Mouse (Mus musculus) lung, postnatal 0 days (tissue): ENCODE measurements at regions not wholly inside any gene's neighbourhood (a gene's known extent, or its start where the extent isn't known, plus 50 kb on each side); places are given as distances from the start of the nearest gene placed in this dataset.

Experiments
- CTCF ChIP-seq: IDR thresholded peaks from 2 replicates; pipeline ENCODE4 v1.5.1; 2016; ENCODE audit warnings: antibody characterized with exemption, mild to moderate bottlenecking
- EP300 ChIP-seq: IDR thresholded peaks from 2 replicates; pipeline ENCODE4 v1.6.1; 2016; ENCODE audit warnings: antibody characterized with exemption, mild to moderate bottlenecking, control low read depth

DNA sequence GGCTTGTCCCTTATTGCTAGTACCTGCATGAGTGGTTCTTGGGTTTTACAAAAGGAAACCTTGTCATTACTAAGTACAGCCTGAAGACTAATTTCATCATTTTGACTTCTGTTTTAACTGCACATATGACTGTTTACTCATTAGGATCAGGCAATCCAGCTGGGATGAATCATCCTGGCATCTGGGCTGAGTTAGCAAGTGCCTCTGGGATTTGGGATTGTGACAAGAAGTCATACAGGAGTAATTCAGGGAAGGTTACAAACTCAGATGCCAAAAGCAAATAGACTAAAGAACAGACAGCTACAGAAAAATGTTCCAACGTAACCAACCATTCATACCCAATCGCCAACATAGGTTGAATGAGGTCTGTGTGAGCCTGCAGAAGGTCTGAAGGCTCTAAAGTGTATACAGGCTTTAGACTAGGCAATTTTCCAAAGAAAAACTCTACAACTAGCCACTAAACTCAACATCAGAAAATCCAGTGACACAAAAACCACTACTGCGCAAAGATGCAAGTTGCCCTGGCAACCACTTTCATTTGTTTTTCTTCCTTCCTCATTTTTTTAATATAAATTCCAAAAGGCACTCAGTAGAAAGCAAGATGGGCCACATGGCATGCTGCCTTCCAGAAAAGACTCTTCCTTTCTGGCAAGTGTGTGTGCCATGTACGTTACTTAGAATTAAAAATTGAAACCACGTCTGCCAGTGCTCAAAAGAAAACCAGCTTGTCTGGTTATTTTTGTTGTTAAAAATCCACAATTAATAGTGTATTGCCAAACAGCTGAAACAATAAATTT, 433.4 kb downstream of the 9430069I07Rik start:
- no peak for TF ChIP-seq CTCF
- no peak for TF ChIP-seq EP300
